Mouse (Mus musculus): ENCODE results near the gene Tpst2. TPM values are rescaled to one million over a fixed set of nuclear protein-coding genes. Genes with fewer than 3 reads are reported as not detected.
A peak's percentile ranks its signal among the peaks of the same experiment; 100 is the strongest.
"Not testable (repeated sequence)": the region's sequence is repeated elsewhere in the genome, so short reads cannot be mapped to it uniquely, and the experiment has no call there.

The Tpst2 gene
- polyA plus RNA-seq, 1 experiment = 243 TPM

DNA sequence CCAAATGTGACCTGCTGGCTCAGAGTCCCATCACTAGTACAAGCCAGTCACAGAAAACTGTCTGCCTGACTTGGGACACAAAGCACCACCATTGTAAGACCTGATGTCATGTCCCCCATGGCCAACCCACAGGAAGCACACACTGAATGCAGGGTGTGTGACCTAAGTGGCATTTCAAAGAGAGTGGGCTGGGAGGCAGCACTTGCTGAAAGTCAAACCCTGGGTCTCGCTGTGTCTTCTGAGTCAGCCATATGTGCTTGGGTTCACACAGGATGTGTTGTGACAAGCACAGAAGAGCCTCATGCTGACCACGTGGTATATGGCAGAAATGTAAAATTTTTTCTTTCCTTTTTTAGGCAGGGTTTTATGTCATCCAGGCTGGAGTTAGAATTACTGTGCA, 20.8 kb downstream of the Tpst2 start:
- DNase-seq (ENCODE audit: low read depth) = no peak

DNA sequence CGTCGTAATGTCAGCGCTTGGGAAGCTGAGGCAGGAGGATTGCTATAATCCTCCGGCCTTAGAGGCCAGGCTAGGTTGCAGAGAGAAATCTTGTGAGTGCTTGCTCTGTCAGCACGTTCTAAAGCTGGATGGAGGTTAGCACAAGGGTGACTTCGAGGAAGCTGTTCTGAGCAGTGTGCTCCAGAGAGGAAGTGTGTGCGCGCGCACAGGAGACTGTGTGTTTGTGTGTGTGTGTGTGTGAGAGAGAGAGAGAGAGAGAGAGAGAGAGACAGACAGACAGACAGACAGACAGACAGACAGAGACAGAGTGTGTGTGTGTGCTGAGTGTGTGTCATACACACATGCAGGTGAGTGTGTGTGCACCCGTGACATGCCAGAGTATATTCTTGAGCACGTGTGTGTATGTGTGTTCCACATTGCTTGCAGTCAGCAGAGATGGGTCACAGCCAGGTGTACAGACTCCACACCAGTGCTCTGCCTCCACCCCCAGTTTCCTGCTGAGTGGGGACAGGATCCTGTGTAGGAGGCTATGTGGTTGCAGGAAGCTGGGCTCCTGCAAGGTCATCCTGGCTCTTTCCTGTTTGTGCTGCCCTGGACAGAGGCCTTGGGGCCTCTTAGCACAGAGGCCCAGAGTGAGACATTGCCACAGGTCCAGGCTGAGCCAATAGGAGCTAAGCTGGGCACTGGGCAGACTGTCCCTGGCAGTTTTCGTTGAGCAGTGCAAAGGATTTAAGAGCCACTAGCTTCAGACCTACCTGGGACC, 21.9 kb downstream of the Tpst2 start:
- no peak for DNase-seq (ENCODE audit: low read depth)

DNA sequence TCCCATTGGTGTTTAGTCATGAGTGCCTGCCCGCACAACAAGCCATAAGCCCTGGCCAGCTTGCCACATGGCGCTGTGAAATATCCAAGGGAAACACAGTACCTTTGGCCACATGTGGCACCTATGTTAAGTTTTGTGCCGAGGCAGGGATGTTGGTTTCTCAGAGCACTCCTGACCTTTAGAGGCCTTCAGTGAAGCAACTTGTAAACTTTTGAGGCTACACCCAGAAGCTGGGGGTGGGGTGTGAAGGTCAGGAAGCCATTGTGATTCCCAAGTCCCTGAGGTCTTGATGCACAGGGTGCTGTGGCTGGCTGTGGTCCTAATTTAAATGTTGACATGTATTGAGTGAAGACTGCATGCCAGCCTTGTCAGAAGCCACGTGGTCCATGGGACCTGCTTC, 22.9 kb downstream of the Tpst2 start:
- no peak for DNase-seq (ENCODE audit: low read depth)

DNA sequence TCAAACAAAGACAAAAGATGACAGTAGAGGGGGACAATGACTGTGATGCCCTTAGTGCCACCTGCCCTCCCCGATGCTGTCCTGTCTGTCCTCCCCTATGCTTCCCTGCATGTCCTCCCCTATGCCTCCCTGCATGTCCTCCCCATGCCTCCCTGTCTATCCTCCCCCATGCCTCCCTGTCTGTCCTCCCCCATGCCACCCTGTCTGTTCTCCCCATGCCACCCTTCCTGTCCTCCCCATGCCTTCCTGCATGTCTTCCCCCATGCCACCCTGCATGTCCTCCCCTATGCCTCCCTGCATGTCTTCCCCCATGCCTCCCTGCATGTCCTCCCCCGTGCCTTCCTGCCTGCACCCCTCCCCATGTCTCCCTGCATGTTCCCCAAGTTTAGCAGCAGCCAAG, 23.6 kb downstream of the Tpst2 start:
- DNase-seq (ENCODE audit: low read depth) = no peak

DNA sequence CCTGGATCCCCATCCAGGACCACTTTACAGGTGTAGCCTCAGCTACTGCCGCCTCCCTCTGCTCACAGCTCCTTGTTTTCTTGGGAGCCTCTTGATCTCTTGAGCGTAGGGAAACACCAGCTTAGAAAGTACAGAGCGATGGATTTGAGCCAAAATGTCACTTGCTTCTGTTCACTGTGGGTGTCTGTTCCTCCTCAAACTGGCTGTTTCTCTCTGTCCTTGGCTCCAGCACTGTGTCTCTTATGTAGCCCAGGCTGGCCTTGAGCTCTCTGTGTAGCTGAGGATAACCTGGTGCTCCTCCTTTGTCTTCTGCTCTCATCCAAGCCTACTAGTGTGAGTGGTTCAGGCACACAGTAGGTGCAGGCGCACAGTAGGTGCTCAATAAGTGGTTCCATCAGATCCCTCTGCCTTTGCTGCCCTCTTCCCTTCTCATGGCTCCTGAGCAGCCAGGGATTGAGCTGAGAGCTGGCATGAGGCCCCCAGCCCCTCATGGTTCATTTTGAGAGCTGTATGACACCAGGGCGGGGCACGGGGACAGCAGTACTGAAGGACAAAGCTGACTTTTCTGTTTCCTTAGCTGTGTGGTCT, 24.3 kb downstream of the Tpst2 start:
- DNase-seq (ENCODE audit: low read depth) = no peak

DNA sequence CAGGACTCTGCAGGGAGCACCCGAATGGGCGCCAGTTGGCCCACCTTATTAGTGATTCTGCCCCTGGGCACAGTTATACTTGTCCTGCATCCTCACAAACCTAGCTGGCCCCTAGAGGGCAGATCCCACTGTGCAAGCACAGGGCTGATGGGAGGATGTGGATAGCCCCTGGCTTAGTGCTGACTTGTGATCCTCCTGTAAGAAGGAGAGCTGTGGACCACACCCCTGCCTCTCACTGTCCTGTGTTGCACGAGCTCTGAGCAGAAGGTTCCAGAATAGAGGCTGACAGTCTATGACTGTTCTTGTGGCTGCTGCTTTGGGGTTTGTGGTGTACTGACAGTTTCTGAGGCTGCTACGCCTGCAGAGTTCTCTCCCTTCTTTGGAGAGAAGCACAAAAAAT, 25.2 kb downstream of the Tpst2 start:
- no peak for DNase-seq (ENCODE audit: low read depth)

DNA sequence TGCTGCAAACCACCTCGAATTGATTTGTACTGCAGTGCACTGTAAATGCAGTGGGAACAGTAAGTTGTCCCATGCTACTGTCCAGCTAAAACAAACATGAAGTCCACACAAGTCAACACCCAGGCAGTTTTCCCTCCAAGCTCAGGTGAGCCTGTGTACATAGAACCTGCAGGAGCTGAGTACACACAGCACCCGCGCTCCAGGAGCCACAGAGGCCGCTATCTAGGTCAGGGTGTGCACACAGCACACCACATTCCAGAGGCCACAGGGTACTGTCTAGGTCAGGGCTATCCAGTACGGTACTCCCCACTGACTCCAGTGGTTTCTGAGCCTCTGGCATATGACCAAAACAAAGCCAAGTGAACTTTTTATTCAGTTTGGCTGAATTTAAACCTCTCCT, 25.8 kb downstream of the Tpst2 start:
- no peak for DNase-seq (ENCODE audit: low read depth)

DNA sequence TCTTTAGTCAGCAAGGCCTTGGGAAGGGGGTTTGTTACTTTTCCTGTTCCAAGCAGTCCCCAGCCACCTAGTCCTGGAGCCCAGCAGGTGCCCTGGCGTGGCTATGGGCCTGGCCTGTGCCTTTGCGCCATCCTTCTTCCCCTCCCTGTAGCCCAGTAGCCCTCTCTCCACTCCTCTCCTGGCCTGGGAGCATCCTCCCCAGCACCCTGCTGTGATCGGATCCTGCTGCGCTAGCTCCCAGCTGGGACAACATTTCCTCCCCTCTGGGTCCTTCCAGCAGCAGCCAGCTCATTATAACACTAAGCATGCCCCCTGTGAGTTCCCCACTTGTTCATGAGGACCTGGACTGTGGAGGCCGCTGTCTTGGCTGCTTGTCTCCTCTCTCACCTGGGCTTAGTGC, 29.4 kb downstream of the Tpst2 start:
- no peak for DNase-seq (ENCODE audit: low read depth)

DNA sequence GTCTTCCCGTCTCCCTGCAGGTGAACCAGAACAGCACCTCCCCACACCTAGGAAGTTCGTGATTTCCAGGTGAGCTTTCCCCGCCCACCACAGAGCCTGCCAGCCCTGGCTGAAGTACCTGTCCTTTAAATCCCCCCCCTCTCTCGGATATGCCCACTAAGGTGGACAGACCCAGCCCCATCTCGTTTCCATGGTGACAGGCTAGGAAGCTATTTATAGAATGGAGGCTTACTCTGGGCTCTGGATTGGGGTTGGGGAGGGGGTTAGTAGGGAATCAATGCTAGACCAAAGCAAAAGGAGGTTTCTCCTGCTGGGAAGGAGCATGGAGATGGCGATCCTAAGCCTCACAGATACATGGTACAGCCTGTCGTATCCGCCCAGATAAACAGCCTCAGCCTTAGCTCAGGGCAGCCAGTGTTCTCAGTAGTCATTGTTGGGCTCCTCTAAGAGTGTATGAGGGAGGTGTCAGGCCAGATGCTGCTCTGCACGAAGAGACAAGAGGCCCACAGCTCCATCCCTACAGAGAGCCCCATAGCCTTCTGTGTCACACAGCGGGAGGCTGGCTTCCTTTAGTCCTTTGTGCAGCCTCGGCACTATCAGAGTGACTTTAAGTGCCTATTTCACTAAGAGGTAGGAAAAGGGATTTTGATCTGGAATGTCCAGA, 36.9 kb downstream of the Tpst2 start:
- no peak for DNase-seq (ENCODE audit: low read depth)

DNA sequence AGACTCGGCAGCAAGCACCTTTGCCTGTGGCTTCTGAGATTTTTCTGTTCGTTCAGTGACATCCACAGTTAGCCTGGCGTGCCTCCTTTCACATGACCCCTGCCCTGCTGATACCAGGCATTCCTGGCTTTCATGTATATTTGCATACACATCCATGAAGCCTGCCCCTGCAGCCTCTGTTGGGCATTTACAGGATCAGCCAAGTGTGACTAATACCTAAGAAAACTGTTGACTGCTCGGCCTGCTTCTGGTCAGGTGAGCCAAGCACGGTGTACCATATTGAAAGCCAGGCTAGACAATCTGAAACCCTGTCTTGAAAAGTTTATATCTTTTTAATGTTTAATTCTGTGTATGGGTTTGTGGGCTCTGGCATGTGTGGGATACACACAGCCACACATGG, 40.0 kb downstream of the Tpst2 start:
- DNase-seq (ENCODE audit: low read depth) = no peak

DNA sequence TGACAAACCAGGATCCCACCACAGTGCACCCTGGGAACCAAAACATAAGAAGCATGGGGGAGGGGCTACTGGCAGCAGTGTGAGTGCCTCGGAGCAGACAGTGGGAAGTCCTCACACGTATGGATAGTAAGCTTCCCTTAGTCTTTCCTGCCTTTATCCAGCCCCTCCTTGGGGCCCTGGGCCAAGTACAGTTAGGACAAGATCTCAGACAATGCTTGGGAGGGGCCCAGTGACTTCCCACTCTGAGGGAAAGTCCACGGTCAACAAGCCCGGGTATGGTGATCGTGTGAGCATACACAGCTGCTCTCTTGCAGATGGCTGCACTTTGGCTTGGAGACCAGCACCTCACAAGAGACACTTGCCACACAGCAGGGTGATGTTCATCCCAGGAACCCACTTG, 40.8 kb downstream of the Tpst2 start:
- DNase-seq (ENCODE audit: low read depth) = no peak

DNA sequence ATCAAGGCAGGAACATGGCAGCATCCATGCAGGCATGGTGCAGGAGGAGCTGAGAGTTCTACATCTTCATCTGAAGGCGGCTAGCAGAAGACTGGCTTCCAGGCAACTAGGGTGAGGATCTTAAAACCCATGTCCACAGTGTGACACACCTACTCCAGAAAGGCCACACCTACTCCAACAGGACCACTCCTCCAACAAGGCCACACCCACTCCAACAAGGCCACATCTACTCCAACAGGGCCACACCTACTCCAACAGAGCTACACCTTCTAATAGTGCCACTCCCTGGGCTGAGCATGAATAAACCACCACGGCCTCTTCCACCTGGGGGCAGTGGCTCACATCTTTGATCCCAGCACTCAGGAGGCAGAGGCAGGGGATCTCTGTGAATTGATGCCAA, 42.9 kb downstream of the Tpst2 start:
- not testable (repeated sequence) for DNase-seq (ENCODE audit: low read depth)

DNA sequence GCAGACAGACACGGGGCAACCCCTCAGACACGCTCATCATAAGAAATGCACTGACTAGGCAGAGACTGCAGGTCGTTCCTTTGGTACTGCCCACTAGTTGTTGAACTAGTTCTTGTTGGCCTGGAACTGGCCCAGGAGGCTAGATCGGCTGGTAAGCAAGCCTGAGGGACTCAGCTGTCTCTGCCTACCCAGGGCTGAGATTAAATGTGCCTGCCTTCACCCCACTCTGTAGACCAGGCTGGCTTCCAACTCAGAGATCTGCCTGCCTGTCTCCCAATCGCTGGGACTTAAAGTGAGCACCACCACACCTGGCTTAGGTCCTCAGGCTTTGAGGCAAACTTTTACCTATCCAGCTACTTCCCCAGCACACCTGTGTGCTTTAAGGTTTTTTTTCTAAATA, 43.9 kb downstream of the Tpst2 start:
- DNase-seq (ENCODE audit: low read depth) = no peak

DNA sequence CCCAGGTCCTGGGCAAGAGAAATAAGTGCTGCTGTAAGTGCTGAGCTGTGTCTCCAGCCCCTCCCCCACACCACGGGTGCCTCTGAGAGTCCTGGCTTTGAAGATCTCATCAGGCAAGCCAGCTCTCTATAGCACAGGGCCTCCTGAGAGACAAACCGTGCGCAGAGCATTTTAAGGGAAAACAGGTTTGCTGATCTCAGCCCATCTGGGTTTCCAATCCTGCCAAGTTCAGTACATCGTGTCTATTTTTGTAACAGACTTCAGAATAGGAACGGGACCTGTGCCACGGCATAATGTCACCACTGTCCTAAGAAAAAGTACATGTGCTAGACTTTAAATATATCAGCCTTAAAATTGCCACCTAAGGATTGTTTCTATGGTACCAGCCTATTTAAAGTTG, 44.4 kb downstream of the Tpst2 start:
- DNase-seq (ENCODE audit: low read depth) = no peak

DNA sequence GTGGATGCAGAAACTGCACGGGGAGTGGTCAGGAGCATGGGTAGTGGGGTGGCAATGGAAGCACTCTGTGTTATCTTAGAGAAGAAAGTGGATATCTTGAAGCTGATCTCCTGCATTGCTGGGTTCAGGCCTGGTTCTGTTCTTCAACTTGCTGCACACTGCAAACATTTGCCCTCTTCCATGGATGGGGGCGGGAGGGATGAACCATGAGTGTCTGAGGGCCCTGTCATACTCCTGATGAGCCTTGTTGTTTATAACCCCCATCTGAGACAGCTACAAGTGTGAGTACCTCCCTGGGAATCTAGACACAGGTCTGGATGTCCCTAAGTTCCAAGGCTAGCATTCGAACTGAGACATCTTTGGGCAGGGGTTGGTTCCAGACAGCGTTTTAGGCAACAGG, 44.9 kb downstream of the Tpst2 start:
- DNase-seq (ENCODE audit: low read depth) = no peak

DNA sequence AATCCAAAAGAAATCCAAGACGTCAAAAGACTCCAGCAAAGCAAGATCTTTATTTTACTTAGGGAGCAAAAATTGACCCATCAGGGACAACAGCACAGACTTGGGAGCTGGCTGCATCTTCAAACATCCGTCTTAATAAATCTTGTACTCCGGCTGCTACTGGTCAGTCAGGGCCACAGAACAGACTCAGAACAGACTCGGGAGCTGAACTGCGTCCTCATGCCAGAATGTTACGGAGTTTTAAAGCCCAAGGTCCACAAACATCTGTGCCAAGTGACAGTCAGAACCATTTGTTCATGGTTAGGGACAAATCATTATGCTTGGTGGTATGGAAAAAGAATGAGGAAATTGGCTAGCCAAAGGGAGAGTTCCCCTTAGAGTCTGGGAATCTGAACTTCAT, 46.8 kb downstream of the Tpst2 start:
- DNase-seq (ENCODE audit: low read depth) = no peak

DNA sequence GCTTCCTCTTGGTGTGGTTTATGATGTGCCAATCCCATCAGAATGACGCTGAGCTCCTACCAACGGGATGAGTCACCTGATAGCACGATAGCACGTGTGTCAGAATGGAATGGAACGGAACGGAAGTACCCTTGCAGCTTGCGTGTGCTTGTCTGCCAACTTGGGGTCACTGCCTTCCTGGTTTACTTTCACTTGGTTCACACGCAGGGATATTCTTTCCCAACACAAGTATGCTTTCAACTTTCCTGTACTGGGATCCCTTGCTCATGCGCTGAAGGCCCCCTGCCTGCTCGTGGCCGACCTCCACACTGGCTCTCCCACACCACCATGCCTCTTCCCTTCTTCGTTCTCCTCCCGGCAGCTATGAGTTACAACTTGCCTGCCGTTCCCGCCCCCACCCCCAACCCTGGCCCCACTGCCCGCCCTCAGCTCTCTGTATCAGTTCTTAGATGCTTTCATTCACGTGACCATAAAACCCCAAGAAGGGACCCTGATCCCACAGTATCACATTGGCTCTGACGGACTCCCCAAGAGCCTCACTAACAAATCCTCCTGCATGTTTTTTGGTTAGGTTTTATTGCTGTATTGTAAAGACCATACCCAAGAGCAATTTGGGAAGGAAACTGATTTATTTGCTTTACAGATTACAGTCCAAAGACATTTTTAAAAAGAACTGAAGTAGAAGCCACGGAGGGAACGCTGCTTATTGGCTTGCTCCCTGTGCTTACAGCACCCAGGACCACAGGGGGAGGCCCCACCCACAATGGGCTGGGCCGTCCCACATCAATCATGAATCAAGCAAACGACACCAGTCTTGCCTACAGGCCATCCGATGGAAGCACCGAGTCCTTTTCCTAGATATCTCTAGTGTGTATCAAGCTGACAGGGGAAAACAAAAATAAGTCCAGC, 48.4 kb downstream of the Tpst2 start:
- DNase-seq (ENCODE audit: low read depth) = no peak

DNA sequence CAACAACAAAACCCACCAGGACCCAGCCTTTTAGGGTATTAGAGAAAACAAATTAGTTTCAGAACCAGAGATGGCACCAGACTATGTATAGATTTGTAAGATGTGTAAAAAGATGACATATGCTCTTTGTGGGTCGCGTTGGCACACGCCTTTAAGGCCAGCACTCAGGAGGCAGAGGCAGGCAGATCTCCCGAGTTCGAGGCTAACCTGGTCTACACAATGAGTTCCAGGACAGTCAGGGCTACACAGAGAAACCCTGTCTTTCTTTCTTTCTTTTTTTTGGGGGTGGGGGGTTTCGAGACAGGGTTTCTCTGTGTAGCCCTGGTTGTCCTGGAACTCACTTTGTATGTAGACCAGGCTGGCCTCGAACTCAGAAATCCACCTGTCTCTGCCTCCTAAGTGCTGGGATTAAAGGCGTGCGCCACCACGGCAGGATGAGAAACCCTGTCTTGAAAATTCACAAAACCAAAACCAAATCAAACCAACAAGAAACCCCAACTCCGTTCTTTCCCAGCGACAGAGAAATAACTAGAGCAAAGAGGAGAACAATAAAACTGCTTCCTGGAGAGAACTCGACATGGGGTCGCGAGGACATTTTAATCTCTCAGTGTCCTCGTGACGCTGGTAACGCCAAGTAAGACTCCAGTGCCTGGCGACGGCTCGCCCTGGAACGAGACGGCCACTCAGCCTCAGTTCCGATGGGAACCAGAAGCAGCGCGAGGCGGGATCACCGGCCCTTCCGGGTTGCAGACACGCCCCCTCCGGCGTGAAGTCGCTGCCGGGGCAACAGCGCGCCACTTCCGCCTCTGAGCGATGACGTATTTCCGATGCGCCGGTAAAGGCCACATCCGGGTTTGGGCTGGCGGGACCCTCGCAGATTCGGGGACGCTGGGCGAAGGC, 49.3 kb downstream of the Tpst2 start, which contains the start of gene Tfip11:
Gene Tfip11 (plus strand): TSS at position 813 of the 900 bp plus-strand sequence.
- peak; percentile 40 for DNase-seq (ENCODE audit: low read depth)

DNA sequence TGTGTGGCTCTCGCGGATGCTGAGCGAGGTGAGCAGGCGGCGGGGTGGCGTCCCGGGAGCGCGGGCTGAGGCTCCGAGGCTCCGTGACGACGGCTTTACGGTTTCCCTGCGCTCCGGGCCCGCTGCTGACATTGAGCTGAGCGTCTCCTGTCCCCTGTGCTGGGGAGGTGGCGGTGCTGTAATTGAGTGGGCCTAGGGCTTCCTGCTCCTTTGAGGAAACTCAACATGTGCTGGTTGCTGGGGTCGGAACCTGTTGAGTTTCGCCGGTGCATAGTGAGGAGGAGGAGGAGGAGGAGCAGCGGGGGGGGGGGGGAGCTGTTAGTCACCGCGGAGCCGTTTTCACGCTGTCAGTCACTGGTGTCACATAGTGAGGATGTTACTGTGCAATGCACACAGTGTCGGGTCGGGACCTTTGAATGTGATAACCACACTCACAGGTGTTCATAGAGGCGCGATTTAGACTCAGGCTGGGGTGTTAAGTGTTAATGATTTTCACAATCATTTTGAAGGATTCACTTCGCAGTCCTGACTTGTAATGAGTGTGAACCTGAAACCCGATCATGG, 50.0 kb downstream of the Tpst2 start:
- no peak for DNase-seq (ENCODE audit: low read depth)

DNA sequence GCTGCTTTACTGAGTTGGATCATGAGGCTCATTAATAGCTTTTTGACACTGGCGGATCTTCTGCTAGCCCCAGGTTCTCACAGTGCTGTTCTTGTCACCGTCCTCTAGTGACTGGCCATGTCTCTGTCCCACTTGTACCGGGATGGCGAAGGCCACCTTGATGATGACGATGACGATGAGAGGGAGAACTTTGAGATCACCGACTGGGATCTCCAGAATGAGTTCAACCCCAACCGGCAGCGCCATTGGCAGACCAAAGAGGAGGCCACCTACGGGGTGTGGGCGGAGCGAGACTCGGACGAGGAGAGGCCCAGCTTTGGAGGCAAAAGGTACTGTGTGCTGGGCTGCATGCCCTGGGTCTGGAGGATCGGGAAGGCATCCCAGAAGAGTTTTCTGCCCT, 51.4 kb downstream of the Tpst2 start:
- no peak for DNase-seq (ENCODE audit: low read depth)
